Mouse (Mus musculus) ES-E14 (cell line): ENCODE measurements at regions not wholly inside any gene's neighbourhood (a gene's known extent, or its start where the extent isn't known, plus 50 kb on each side); places are given as distances from the start of the nearest gene placed in this dataset.

ENCODE experiments used
- HCFC1 ChIP-seq: IDR thresholded peaks from 2 replicates; pipeline ENCODE4 v1.6.1; 2012; ENCODE audit warnings: low read length, inconsistent platforms, borderline replicate concordance; ENCODE audit not compliant: insufficient read depth
- MAFK ChIP-seq: IDR thresholded peaks from 2 replicates; pipeline ENCODE4 v1.6.1; 2014; ENCODE audit warnings: mild to moderate bottlenecking, low read depth, low read length, inconsistent platforms; ENCODE audit not compliant: insufficient read depth
- ZC3H11A ChIP-seq: IDR thresholded peaks from 2 replicates; pipeline ENCODE4 v1.6.1; 2012; ENCODE audit warnings: low read depth, mild to moderate bottlenecking, inconsistent platforms, low read length, borderline replicate concordance

- TF ChIP-seq HCFC1 (no peak), MAFK (no peak), ZC3H11A (no peak)
These were observed 81.7 kb upstream of the Egfr start for GRCm38 (mm10) chr11:16670282-16670681.
